Mouse (Mus musculus): ENCODE data around the gene Sik2. TPM values are rescaled to one million over a fixed set of nuclear protein-coding genes. Genes with fewer than 3 reads are reported as not detected.
A peak's percentile ranks its signal among the peaks of the same experiment; 100 is the strongest.

Gene Sik2
- polyA plus RNA-seq, 1 experiment = 10.5 TPM

DNA sequence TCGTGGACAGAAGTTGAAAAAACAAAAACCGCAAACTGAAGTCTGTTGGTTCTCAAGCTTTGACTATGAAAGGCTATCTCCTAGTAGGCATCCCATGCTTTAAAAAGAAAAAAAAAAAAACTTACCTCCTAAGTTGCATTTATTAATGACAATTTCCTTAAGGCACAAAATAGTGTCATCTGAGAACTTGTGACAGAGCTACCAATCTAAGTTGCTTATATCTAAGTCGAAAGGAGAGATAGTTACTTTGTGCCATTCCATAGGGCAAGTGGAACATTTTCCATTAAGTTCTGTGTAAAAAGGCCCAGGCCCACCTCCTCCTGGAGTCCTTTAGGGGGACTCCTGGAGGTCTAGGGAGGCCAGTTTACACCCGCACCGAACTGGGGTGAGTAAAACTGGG is 153.1 kb downstream of the Sik2 start:
- Histone ChIP-seq H3K79me2 (ENCODE audit: control insufficient read depth, insufficient read depth) (peaks cover 6% of the 10 kb centered on the region), H3K36me3 (ENCODE audit: control insufficient read depth, insufficient read depth) (peaks cover 12% of the 10 kb centered on the region), H3K4me3 (peak overlapping the region; percentile 56), H3K27me3 (ENCODE audit: control insufficient read depth, insufficient read depth, insufficient read length) (no peaks in the 10 kb centered on the region), H3K4me2 (ENCODE audit: low read depth) (no peak overlapping the region), H3ac (ENCODE audit: control insufficient read depth, insufficient read length) (no peak overlapping the region)
- TF ChIP-seq TCF3 (IDR thresholded peaks at IDR 0.05; ENCODE audit: insufficient read length, low read depth) (no peak), POLR2AphosphoS2 (IDR thresholded peaks at IDR 0.05; ENCODE audit: insufficient read length, low read depth) (no peak), CEBPB (IDR thresholded peaks at IDR 0.05; ENCODE audit: insufficient read depth, poor library complexity, severe bottlenecking) (no peak), E2F4 (IDR thresholded peaks at IDR 0.05; ENCODE audit: insufficient read depth) (no peak), SRF (IDR thresholded peaks at IDR 0.05; ENCODE audit: control insufficient read depth, insufficient read length, low read depth) (no peak)

DNA sequence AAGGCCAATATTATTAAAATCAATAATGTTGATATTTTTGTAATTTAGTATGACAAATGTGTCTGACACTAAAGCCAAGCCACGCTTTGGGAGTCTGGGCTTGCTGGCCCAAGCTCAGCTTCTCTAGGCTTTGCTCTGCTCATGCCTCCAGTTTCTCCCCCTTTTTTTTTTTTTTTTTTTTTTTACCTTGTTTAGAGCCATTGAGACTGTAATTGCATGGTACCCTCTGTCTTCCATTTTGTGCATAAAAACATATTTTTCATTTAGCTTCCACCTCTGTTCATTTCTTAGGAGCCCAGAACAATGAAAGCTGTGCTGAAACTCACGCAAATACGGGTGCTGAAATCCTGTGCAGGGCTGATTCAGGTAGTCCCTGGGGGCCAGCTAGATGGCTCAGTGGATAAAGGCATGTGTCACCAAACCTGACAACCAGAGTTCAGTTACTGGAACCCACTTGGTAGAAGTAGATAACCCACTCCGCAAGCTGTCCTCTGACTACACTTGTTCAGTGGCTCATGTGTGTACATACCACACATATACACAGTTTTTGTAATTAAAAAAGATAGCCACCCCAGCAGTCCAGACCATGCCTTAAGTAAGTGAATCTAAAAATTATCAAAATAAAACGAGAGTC is 153.6 kb downstream of the Sik2 start:
- Histone ChIP-seq H3K79me2 (ENCODE audit: control insufficient read depth, insufficient read depth) (peaks cover 6% of the 10 kb centered on the region), H3K4me2 (ENCODE audit: low read depth) (no peak overlapping the region), H3K27me3 (ENCODE audit: control insufficient read depth, insufficient read depth, insufficient read length) (no peaks in the 10 kb centered on the region), H3K36me3 (ENCODE audit: control insufficient read depth, insufficient read depth) (peaks cover 10% of the 10 kb centered on the region), H3ac (ENCODE audit: control insufficient read depth, insufficient read length) (no peak overlapping the region), H3K4me3 (no peak overlapping the region)
- TF ChIP-seq POLR2A (IDR thresholded peaks at IDR 0.05; ENCODE audit: insufficient read length, low read depth) (no peak), POLR2AphosphoS2 (IDR thresholded peaks at IDR 0.05; ENCODE audit: insufficient read length, low read depth) (no peak), MAX (IDR thresholded peaks at IDR 0.05; ENCODE audit: low read depth) (no peak), E2F4 (IDR thresholded peaks at IDR 0.05; ENCODE audit: insufficient read depth) (no peak), REST (IDR thresholded peaks at IDR 0.05; ENCODE audit: insufficient read depth, insufficient read length) (no peak), TCF12 (IDR thresholded peaks at IDR 0.05; ENCODE audit: insufficient read depth, poor library complexity, severe bottlenecking) (no peak), USF1 (IDR thresholded peaks at IDR 0.05; ENCODE audit: low read depth) (no peak)

DNA sequence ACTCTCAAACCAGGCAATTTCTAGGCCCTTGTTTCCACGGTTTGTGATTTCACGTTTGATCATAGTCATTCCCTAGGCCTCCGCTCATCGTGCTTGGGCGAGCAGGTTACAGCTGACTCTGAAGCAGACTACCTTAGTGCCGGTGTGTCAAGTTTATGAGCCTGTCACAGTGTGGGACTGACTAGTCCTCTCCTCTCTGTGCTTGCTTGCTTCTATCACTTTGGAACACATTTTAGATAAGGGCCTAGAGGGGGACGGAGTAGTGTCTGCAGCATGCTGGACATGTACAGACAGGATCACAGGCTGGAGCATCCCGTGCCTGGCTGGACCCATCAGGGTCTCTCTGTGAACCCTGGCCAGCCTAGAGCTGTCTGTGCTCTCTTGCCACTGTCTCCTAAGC is 154.5 kb downstream of the Sik2 start:
- no peak overlapping the region for H3K4me3 ChIP-seq
- peaks cover 2% of the 10 kb centered on the region for H3K36me3 ChIP-seq (ENCODE audit: control insufficient read depth, insufficient read depth)
- H3K79me2 ChIP-seq (ENCODE audit: control insufficient read depth, insufficient read depth) = peaks cover 6% of the 10 kb centered on the region
- no peaks in the 10 kb centered on the region for H3K27me3 ChIP-seq (ENCODE audit: control insufficient read depth, insufficient read depth, insufficient read length)
- no peak overlapping the region for H3ac ChIP-seq (ENCODE audit: control insufficient read depth, insufficient read length)
- no peak overlapping the region for H3K4me2 ChIP-seq (ENCODE audit: low read depth)
- no peak for TF ChIP-seq MYOD1 (IDR thresholded peaks at IDR 0.05; ENCODE audit: control insufficient read depth in 1 of 3, insufficient read length in 2 of 3, low read depth in 2 of 3)
- TF ChIP-seq MYOG (IDR thresholded peaks at IDR 0.05; ENCODE audit: control insufficient read depth in 1 of 3, insufficient read depth in 1 of 3, insufficient read length in 2 of 3, low read depth in 2 of 3) = no peak
- TF ChIP-seq TCF12 (IDR thresholded peaks at IDR 0.05; ENCODE audit: insufficient read depth, poor library complexity, severe bottlenecking) = no peak
- TF ChIP-seq SRF (IDR thresholded peaks at IDR 0.05; ENCODE audit: control insufficient read depth, insufficient read length, low read depth) = no peak
- TF ChIP-seq E2F4 (IDR thresholded peaks at IDR 0.05; ENCODE audit: insufficient read depth) = no peak
- TF ChIP-seq POLR2AphosphoS2 (IDR thresholded peaks at IDR 0.05; ENCODE audit: insufficient read length, low read depth) = no peak

DNA sequence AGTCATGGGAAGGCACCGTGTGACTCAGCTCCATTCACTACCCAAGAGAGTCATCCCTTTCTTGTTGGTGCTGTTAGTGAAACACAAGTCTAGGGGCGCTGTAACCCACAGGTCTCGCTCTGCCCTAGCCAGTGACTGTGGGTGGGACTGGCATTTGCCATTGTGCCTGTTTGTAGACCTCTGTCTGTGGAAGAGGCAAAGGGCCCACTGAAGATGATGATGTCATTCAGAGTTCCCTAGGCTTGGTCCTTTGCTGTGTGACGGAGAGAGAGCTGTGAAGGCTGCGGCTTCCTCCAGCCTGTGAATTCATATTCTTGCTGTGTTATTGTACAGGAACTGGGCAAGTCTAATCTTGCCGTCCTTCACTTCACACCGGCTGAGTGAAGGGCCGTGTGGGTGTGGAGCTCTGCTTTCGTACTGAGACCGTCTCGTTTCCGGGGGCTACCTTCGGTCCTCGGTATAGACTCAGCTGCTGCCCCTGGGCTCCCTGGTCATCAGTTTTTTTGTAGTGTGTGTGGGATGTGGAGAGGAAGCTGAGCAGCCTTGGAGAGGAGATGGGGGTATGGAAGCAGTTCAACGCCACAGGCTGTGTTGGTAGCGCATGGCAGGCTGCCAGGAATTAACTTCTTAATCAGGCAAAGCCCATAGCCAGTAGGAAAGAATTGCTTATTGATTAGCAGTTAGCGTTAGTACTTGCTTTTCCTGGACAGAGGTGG is 156.1 kb downstream of the Sik2 start:
- H3K27me3 ChIP-seq (ENCODE audit: control insufficient read depth, insufficient read depth, insufficient read length) = no peaks in the 10 kb centered on the region
- H3K4me3 ChIP-seq = no peak overlapping the region
- no peaks in the 10 kb centered on the region for H3K36me3 ChIP-seq (ENCODE audit: control insufficient read depth, insufficient read depth)
- no peak overlapping the region for H3ac ChIP-seq (ENCODE audit: control insufficient read depth, insufficient read length)
- no peak for TF ChIP-seq SRF (IDR thresholded peaks at IDR 0.05; ENCODE audit: control insufficient read depth, insufficient read length, low read depth)
- no peak for TF ChIP-seq REST (IDR thresholded peaks at IDR 0.05; ENCODE audit: insufficient read depth, insufficient read length)
- no peak for TF ChIP-seq E2F4 (IDR thresholded peaks at IDR 0.05; ENCODE audit: insufficient read depth)
- no peak for TF ChIP-seq USF1 (IDR thresholded peaks at IDR 0.05; ENCODE audit: low read depth)
- TF ChIP-seq MAX (IDR thresholded peaks at IDR 0.05; ENCODE audit: low read depth) = no peak
- no peak for TF ChIP-seq TCF3 (IDR thresholded peaks at IDR 0.05; ENCODE audit: insufficient read length, low read depth)
- no peak for TF ChIP-seq MYOD1 (IDR thresholded peaks at IDR 0.05; ENCODE audit: control insufficient read depth in 1 of 3, insufficient read length in 2 of 3, low read depth in 2 of 3)
- no peak for TF ChIP-seq MYOG (IDR thresholded peaks at IDR 0.05; ENCODE audit: control insufficient read depth in 1 of 3, insufficient read depth in 1 of 3, insufficient read length in 2 of 3, low read depth in 2 of 3)
- no peak for TF ChIP-seq POLR2A (IDR thresholded peaks at IDR 0.05; ENCODE audit: insufficient read length, low read depth)
- TF ChIP-seq CEBPB (IDR thresholded peaks at IDR 0.05; ENCODE audit: insufficient read depth, poor library complexity, severe bottlenecking) = no peak
- no peak for TF ChIP-seq TCF12 (IDR thresholded peaks at IDR 0.05; ENCODE audit: insufficient read depth, poor library complexity, severe bottlenecking)
- no peak for TF ChIP-seq POLR2AphosphoS2 (IDR thresholded peaks at IDR 0.05; ENCODE audit: insufficient read length, low read depth)
- H3K79me2 ChIP-seq (ENCODE audit: control insufficient read depth, insufficient read depth) = peaks cover 5% of the 10 kb centered on the region
- no peak overlapping the region for H3K4me2 ChIP-seq (ENCODE audit: low read depth)

DNA sequence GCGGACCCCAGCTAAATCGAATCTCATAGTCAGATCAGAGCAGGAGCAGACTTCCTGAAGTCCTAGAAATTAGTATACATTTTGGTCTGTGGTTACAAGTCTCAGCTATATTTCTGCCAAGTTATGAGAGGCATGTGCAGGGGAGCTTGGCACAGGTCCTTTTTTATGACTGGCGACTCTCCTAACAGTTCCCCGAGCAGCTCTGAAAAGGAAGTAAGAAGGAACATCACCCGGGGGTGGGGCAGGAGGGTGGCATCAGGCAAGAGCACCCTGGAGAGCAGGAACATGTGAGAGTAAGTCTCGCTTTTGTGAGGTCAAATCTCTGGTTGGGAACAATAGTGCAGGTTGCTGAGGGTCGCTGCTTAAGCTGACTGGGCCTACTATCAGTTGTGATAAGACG is 158.2 kb downstream of the Sik2 start:
- TF ChIP-seq CEBPB (IDR thresholded peaks at IDR 0.05; ENCODE audit: insufficient read depth, poor library complexity, severe bottlenecking) = no peak
- no peak for TF ChIP-seq POLR2AphosphoS2 (IDR thresholded peaks at IDR 0.05; ENCODE audit: insufficient read length, low read depth)
- no peak for TF ChIP-seq POLR2A (IDR thresholded peaks at IDR 0.05; ENCODE audit: insufficient read length, low read depth)
- no peak for TF ChIP-seq REST (IDR thresholded peaks at IDR 0.05; ENCODE audit: insufficient read depth, insufficient read length)
- Histone ChIP-seq H3K79me2 (ENCODE audit: control insufficient read depth, insufficient read depth) (no peaks in the 10 kb centered on the region), H3K36me3 (ENCODE audit: control insufficient read depth, insufficient read depth) (no peaks in the 10 kb centered on the region), H3K27me3 (ENCODE audit: control insufficient read depth, insufficient read depth, insufficient read length) (no peaks in the 10 kb centered on the region), H3K4me2 (ENCODE audit: low read depth) (no peak overlapping the region), H3K4me3 (no peak overlapping the region), H3ac (ENCODE audit: control insufficient read depth, insufficient read length) (no peak overlapping the region)
